Mouse (Mus musculus): ENCODE measurements around the gene Dapk3.

DNA sequence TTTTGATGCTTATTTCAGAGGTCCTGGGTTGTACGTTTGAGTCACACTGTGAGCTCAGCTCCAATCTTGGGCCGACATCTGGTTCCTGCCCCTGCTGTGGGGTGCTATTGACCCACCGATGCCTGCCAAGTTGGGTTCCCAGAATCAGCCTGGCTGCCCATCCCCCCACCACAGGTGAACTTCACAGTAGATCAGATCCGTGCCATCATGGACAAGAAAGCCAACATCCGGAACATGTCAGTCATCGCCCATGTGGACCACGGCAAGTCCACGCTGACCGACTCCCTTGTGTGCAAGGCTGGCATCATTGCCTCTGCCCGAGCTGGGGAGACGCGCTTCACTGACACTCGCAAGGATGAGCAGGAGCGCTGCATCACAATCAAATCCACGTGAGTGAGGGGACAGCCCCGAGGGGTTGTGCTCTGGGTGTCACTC lies 5.3 kb upstream of the Dapk3 start:
- TF ChIP-seq CTCF (IDR thresholded peaks at IDR 0.05; ENCODE audit: borderline replicate concordance, control insufficient read depth, extremely low read depth, insufficient read depth, low read length, poor library complexity) (no peak), POLR2A (IDR thresholded peaks at IDR 0.05; ENCODE audit: control insufficient read depth, extremely low read depth, insufficient read depth, low read length, poor library complexity) (no peak)

Data from thymus, adult 2 months (tissue).